Mouse (Mus musculus) neural tube, embryonic 13.5 days (tissue): ENCODE data around the gene Ugdh. TPM values are rescaled to one million over a fixed set of nuclear protein-coding genes. Genes with fewer than 3 reads are reported as not detected.
"Not testable (repeated sequence)": the region's sequence is repeated elsewhere in the genome, so short reads cannot be mapped to it uniquely, and the experiment has no call there.

ENCODE experiments used
- ATAC-seq: fragments of 200-750 bp; cut with Nextera tagmentation; 2 replicates; pipeline ENCODE4 v1.8.0; 2017; ENCODE audit warnings: low read depth, mild to moderate bottlenecking, moderate TSS enrichment, moderate library complexity
- H3K27ac ChIP-seq: fragments of 300-500 bp; sonication (generic); replicated peaks from 2 replicates; pipeline ENCODE4 v1.5.1; 2015; ENCODE audit warnings: moderate library complexity, mild to moderate bottlenecking, inconsistent platforms
- H3K27me3 ChIP-seq: fragments of 300-500 bp; sonication (generic); 2 replicates; pipeline ENCODE4 v1.6.1; 2015; ENCODE audit warnings: mild to moderate bottlenecking, inconsistent platforms
- H3K36me3 ChIP-seq: fragments of 300-500 bp; sonication (generic); 2 replicates; pipeline ENCODE4 v1.6.1; 2015; ENCODE audit warnings: mild to moderate bottlenecking, inconsistent platforms
- H3K4me1 ChIP-seq: fragments of 300-500 bp; sonication (generic); replicated peaks from 2 replicates; pipeline ENCODE4 v1.6.1; 2015; ENCODE audit warnings: inconsistent platforms
- H3K4me2 ChIP-seq: fragments of 300-500 bp; sonication (generic); 2 replicates; pipeline ENCODE4 v1.6.1; 2015; ENCODE audit warnings: inconsistent platforms, mild to moderate bottlenecking, moderate library complexity
- H3K4me3 ChIP-seq: fragments of 300-500 bp; sonication (generic); 2 replicates; pipeline ENCODE4 v1.5.1; 2015; ENCODE audit warnings: mild to moderate bottlenecking, inconsistent platforms
- H3K9ac ChIP-seq: fragments of 300-500 bp; sonication (generic); 2 replicates; pipeline ENCODE4 v1.6.1; 2015; ENCODE audit warnings: moderate library complexity, mild to moderate bottlenecking, inconsistent platforms
- H3K9me3 ChIP-seq: fragments of 300-500 bp; sonication (generic); 2 replicates; pipeline ENCODE4 v1.6.1; 2016; ENCODE audit warnings: inconsistent platforms
- WGBS: fragments of 180-500 bp; shearing (Covaris S2); methylation state at CpG from one replicate; pipeline ENCODE4 v1.1.7; 2015; 5-methylcytosine and 5-hydroxymethylcytosine counted together
- polyA plus RNA-seq: library from polyadenylated mRNA; unstranded; fragments of >200 nt; fragmentation: Nextera tagmentation; extraction: Ambion mirVana; gene quantifications from 2 replicates; pipeline ENCODE4 v1.2.1, GENCODE M21; 2015

Gene Ugdh
- 47.1 and 56.8 TPM in 2 replicates for polyA plus RNA-seq

DNA sequence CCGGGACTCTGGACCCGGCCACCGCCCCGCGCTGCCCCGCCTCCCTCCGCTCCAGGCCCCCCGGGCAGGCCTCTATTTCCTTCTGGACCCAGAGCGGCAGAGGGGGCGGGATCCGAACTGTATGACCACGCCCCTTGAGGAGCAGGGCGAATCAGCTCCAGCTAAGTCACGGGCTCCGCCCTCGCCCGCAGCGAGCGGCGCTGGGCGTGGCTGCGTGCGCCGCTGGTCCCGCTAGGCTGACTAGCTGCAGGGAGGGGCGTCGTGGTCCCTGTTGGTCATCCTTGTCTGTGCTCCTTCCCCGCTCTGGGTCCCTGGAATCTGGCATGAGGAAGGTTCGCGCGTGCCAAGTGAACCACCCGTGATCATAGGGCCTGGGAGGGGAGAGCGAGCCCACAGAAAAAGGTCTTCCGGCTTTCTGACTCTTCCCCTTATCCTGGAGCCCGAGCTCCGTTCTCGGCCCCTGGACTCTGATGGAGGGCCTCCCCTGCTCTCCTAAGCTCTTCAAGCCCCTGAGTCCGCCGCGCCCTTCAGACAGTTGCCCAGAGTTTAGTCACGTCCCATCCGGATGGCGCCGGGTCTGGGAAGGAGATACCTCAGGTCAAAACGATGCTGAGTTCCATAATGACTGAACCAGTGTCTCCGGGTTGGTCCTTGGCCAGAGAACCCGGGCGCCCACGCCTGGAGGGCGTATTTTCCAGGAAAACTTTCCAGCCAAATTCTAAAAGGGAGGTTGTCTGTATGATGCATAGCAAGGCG is at the start of gene Ugdh:
Gene Ugdh, minus strand, starts transcription at position 144 of the 756 bp plus-strand sequence.
- Histone ChIP-seq H3K9me3 (no peaks in the 10 kb centered on the region), H3K27ac (peak within 1 kb of the TSS; percentile 88), H3K4me1 (peaks cover 38% of the 10 kb centered on the region), H3K4me2 (peak within 1 kb of the TSS; percentile 83), H3K36me3 (no peaks in the 10 kb centered on the region), H3K9ac (peak within 1 kb of the TSS; percentile 89), H3K4me3 (peak within 1 kb of the TSS; percentile 82), H3K27me3 (no peaks in the 10 kb centered on the region)
- ATAC-seq = peak; percentile 97
- under 1% methylated on average over 51 of the region's 51 CpGs for WGBS

- no peak for ATAC-seq
- no peaks in the 10 kb centered on the region for H3K36me3 ChIP-seq
- no peaks in the 10 kb centered on the region for H3K9me3 ChIP-seq
- H3K4me2 ChIP-seq = no peak overlapping the region
- H3K27me3 ChIP-seq = no peaks in the 10 kb centered on the region
- H3K27ac ChIP-seq = no peak overlapping the region
- H3K4me3 ChIP-seq = no peak overlapping the region
- no peaks in the 10 kb centered on the region; the same call in 1 of the 2 replicates for H3K4me1 ChIP-seq
- WGBS = 92% methylated on average over 4 of the region's 4 CpGs
- no peak overlapping the region for H3K9ac ChIP-seq
Measured at GRCm38 (mm10) chr5:65482996-65483395, 47.2 kb upstream of the Ugdh start.

DNA sequence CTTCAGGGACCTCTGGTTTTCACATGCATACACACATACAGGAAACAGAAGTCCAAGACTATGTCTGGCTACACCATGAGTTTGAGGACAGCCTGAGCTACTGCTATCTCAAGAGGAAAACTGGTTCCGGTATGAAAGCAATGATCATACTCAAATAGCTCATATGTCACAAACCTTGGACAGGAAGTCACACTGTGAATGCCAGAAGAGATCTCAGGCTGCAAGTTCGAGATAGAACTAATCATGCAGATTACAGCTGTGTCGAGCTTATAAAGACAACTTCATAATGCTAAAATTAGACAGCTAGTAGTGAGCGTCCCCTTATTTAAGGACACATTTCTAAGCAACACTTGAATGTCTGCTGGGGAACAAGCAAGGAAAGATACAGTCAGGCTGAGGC is 44.8 kb upstream of the Ugdh start:
- H3K4me2 ChIP-seq = no peak overlapping the region
- no peak overlapping the region for H3K27ac ChIP-seq
- H3K9me3 ChIP-seq = no peaks in the 10 kb centered on the region
- H3K9ac ChIP-seq = no peak overlapping the region
- no peaks in the 10 kb centered on the region for H3K27me3 ChIP-seq
- ATAC-seq = no peak
- H3K36me3 ChIP-seq = 0 out of 2 replicates have a peak, but pooled peaks cover 4% of the 10 kb centered on the region
- H3K4me1 ChIP-seq = no peaks in the 10 kb centered on the region
- no peak overlapping the region for H3K4me3 ChIP-seq
- WGBS = 80% methylated on average over 4 of the region's 4 CpGs

DNA sequence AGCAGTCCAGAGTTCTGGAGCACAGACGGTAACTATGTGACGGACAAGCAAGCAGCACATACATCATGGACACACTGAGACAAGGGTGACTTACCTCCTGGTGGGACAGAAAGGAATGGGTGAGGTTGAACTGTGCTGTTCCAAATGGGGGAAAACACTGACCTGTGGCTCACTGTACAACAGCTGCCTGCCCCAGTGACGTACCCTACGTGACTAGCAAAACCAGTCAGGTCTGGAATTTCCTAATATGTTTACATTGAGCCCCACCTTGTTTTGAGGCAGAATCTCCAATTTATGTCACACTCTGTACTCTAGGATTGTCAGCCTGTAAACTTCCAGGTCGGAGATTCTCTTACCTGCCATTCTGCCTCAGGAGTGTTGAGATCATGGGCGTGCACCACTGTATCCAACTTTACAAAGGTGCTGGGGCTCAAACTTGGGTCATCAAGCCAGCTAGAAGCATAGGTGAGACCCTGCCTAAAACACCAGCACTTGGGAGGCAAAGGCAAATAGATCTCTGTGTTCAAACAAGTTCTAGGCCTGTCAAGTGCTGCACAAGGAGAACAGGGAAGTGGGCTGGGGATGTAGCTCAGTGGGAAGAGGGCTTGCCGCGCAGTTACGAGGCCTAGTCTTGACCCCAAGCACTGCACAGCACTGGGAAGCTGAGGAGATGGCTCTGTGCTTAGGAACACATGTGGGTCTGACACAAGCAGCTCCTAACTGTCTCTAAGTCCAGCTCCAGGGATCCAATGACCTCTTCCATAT is 44.1 kb upstream of the Ugdh start:
- no peaks in the 10 kb centered on the region for H3K9me3 ChIP-seq
- WGBS = 89% methylated on average over 9 of the region's 9 CpGs
- no peak for ATAC-seq

GRCm38 (mm10) chr5:65478224-65478623 is 42.5 kb upstream of the Ugdh start:
- no peaks in the 10 kb centered on the region for H3K9me3 ChIP-seq

More for the DNA sequence above, 44.1 kb upstream of the Ugdh start:
- Histone ChIP-seq H3K4me2 (no peak overlapping the region), H3K27me3 (no peaks in the 10 kb centered on the region), H3K27ac (no peak overlapping the region), H3K4me1 (no peaks in the 10 kb centered on the region), H3K9ac (no peak overlapping the region), H3K4me3 (no peak overlapping the region), H3K36me3 (0 out of 2 replicates have a peak, but pooled peaks cover 4% of the 10 kb centered on the region)

DNA sequence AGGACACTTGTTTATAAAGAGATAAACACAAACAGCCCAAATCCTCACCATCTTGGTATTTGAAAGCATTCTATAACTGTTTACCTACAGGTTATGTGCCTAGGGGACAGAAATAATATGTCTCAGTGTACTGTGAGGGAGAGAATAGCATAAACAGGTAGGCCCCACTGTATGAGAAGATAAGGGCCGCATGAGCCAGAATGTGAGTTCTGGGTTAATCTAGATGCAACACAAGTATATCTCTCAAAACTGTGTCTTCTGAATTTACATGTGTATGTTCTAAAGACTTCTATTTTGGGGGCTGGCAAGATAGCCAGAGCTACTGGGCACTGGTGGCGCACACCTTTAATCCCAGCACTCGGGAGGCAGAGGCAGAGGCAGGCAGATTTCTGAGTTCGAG is 41.0 kb upstream of the Ugdh start:
- H3K27ac ChIP-seq, H3K4me3 ChIP-seq, H3K4me2 ChIP-seq, H3K4me1 ChIP-seq, H3K9me3 ChIP-seq, H3K36me3 ChIP-seq, H3K27me3 ChIP-seq, ATAC-seq, H3K9ac ChIP-seq: not testable (repeated sequence)
- 97% methylated on average over 4 of the region's 4 CpGs for WGBS

More at GRCm38 (mm10) chr5:65478224-65478623, 42.5 kb upstream of the Ugdh start:
- no peaks in the 10 kb centered on the region for H3K27me3 ChIP-seq
- H3K4me1 ChIP-seq = no peaks in the 10 kb centered on the region
- H3K36me3 ChIP-seq = 0 out of 2 replicates have a peak, but pooled peaks cover 4% of the 10 kb centered on the region
- no peak overlapping the region for H3K4me2 ChIP-seq
- no peak overlapping the region for H3K27ac ChIP-seq
- H3K4me3 ChIP-seq = no peak overlapping the region
- ATAC-seq = no peak
- WGBS = 71% methylated on average over 4 of the region's 4 CpGs
- H3K9ac ChIP-seq = no peak overlapping the region

DNA sequence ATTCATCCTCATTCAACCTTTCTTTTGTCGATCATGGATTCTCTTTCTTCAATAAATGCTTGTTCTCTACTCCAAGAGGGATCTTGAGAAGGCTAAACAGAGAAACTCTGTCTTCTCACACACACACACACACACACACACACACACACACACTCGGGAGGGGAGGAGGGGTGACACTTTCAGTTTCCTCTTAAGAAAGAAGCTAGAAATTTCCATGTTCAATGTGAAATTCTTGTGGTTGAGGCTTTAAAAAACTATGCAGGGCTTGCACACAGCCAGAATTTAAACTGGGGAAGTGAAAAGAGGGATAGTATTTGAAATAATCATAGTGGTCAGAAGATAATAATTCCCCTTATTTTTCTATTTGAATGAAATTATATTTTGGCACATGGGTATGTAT is 40.1 kb upstream of the Ugdh start:
- Histone ChIP-seq H3K27me3 (no peaks in the 10 kb centered on the region), H3K27ac (no peak overlapping the region), H3K9ac (no peak overlapping the region), H3K4me2 (no peak overlapping the region), H3K9me3 (no peaks in the 10 kb centered on the region), H3K36me3 (0 out of 2 replicates have a peak, but pooled peaks cover 4% of the 10 kb centered on the region), H3K4me1 (no peaks in the 10 kb centered on the region), H3K4me3 (no peak overlapping the region)
- no peak for ATAC-seq
- 85% methylated on average over 2 of the region's 2 CpGs for WGBS

- Histone ChIP-seq H3K4me2 (no peak overlapping the region), H3K27ac (no peak overlapping the region), H3K9ac (no peak overlapping the region), H3K36me3 (peaks cover 34% of the 10 kb centered on the region), H3K4me3 (no peak overlapping the region), H3K4me1 (no peaks in the 10 kb centered on the region), H3K27me3 (no peaks in the 10 kb centered on the region), H3K9me3 (no peaks in the 10 kb centered on the region)
- no peak for ATAC-seq
- 90% methylated on average over 6 of the region's 6 CpGs for WGBS
Measured at GRCm38 (mm10) chr5:65469766-65470165, 34.0 kb upstream of the Ugdh start.

DNA sequence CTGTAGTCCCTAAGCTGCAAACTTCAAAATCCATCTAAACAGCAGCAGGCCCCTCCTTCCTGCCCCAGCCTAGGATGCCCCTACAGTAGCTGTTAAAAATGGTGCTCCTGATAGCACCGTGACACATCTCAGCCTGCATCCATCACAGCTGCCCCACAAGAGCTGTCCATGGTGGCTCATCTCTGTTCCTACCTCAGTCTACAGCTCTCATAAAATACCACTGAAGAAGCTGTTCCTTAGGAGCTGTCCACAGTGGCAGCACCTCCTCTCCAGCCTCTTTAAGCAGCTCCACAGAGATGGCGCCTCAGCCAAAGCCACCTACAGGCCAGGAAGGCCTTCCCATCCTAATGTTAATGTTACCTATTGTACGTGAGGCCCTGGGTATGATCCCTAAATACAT is 31.2 kb upstream of the Ugdh start:
- no peaks in the 10 kb centered on the region for H3K9me3 ChIP-seq
- H3K4me1 ChIP-seq = no peaks in the 10 kb centered on the region
- H3K4me3 ChIP-seq = no peak overlapping the region
- no peak overlapping the region for H3K27ac ChIP-seq
- H3K27me3 ChIP-seq = no peaks in the 10 kb centered on the region
- H3K9ac ChIP-seq = no peak overlapping the region
- H3K4me2 ChIP-seq = no peak overlapping the region
- no peak for ATAC-seq
- WGBS = 76% methylated on average over 3 of the region's 3 CpGs
- peaks cover 36% of the 10 kb centered on the region for H3K36me3 ChIP-seq

DNA sequence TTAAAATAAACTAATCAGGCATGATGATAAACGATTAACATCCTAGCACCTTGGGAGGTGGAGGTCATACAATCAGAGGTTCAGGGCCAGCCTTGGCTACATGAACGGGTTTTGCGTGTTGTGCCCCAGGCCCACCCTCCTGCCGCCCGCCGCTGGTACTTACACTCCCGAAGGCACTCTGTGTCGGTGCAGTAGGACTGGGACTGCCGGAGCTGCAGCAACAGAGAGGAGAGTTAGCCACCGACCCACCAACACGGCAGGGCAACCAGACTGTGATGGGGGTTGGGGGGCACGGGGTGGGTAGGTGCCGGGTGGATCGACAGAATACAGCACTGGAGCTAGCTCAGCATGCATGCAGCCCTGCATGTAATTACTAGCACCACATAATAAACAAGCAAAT is 24.6 kb upstream of the Ugdh start:
- no peaks in the 10 kb centered on the region for H3K4me1 ChIP-seq
- no peak overlapping the region for H3K4me2 ChIP-seq
- no peak overlapping the region for H3K27ac ChIP-seq
- no peak overlapping the region for H3K9ac ChIP-seq
- no peak overlapping the region for H3K4me3 ChIP-seq
- peaks cover 30% of the 10 kb centered on the region for H3K36me3 ChIP-seq
- 87% methylated on average over 14 of the region's 14 CpGs for WGBS
- H3K27me3 ChIP-seq = no peaks in the 10 kb centered on the region
- ATAC-seq = no peak
- no peaks in the 10 kb centered on the region for H3K9me3 ChIP-seq

GRCm38 (mm10) chr5:65459454-65459853 is 23.7 kb upstream of the Ugdh start:
- Histone ChIP-seq H3K4me2 (no peak overlapping the region), H3K4me3 (no peak overlapping the region), H3K27ac (no peak overlapping the region), H3K9ac (no peak overlapping the region), H3K4me1 (no peaks in the 10 kb centered on the region), H3K36me3 (peaks cover 23% of the 10 kb centered on the region), H3K27me3 (no peaks in the 10 kb centered on the region), H3K9me3 (no peaks in the 10 kb centered on the region)
- no peak for ATAC-seq
- WGBS = 93% methylated on average over 3 of the region's 3 CpGs

- no peak for ATAC-seq
- H3K27me3 ChIP-seq = no peaks in the 10 kb centered on the region
- H3K4me3 ChIP-seq = no peak overlapping the region
- WGBS = 71% methylated on average over 5 of the region's 5 CpGs
- H3K4me1 ChIP-seq = no peaks in the 10 kb centered on the region
- H3K4me2 ChIP-seq = no peak overlapping the region
- no peak overlapping the region for H3K9ac ChIP-seq
- H3K27ac ChIP-seq = no peak overlapping the region
- H3K9me3 ChIP-seq = no peaks in the 10 kb centered on the region
- peaks cover 24% of the 10 kb centered on the region for H3K36me3 ChIP-seq
Measured at GRCm38 (mm10) chr5:65457846-65458245, 22.1 kb upstream of the Ugdh start.
